Mouse (Mus musculus): ENCODE measurements around the gene 1810055G02Rik.

The 1810055G02Rik gene

GRCm38 (mm10) chr19:3694476-3694875, 13.6 kb upstream of the 1810055G02Rik start:
- ATAC-seq (ENCODE audit: insufficient number of reproducible peaks, low FRiP score, low TSS enrichment): no peak

GRCm38 (mm10) chr19:3695006-3695405, 13.1 kb upstream of the 1810055G02Rik start:
- ATAC-seq (ENCODE audit: insufficient number of reproducible peaks, low FRiP score, low TSS enrichment): no peak

- ATAC-seq (ENCODE audit: insufficient number of reproducible peaks, low FRiP score, low TSS enrichment): no peak
Measured at GRCm38 (mm10) chr19:3695471-3695870, 12.6 kb upstream of the 1810055G02Rik start.

- ATAC-seq (ENCODE audit: insufficient number of reproducible peaks, low FRiP score, low TSS enrichment): no peak
Measured at GRCm38 (mm10) chr19:3695976-3696375, 12.1 kb upstream of the 1810055G02Rik start.

GRCm38 (mm10) chr19:3698035-3698434, 10.1 kb upstream of the 1810055G02Rik start:
- no peak for ATAC-seq (ENCODE audit: insufficient number of reproducible peaks, low FRiP score, low TSS enrichment)

- no peak; the same call in 1 of the 2 replicates for ATAC-seq (ENCODE audit: insufficient number of reproducible peaks, low FRiP score, low TSS enrichment)
Measured at GRCm38 (mm10) chr19:3699508-3700438, 8.3 kb upstream of the 1810055G02Rik start.

GRCm38 (mm10) chr19:3702460-3702859, 5.6 kb upstream of the 1810055G02Rik start:
- no peak for ATAC-seq (ENCODE audit: insufficient number of reproducible peaks, low FRiP score, low TSS enrichment)

GRCm38 (mm10) chr19:3706258-3706657, 1.8 kb upstream of the 1810055G02Rik start:
- no peak for ATAC-seq (ENCODE audit: insufficient number of reproducible peaks, low FRiP score, low TSS enrichment)

GRCm38 (mm10) chr19:3707553-3707952, 540 bp upstream of the 1810055G02Rik start:
- no peak for ATAC-seq (ENCODE audit: insufficient number of reproducible peaks, low FRiP score, low TSS enrichment)

GRCm38 (mm10) chr19:3709013-3709787, 1.1 kb downstream of the 1810055G02Rik start:
- no peak for ATAC-seq (ENCODE audit: insufficient number of reproducible peaks, low FRiP score, low TSS enrichment)

- ATAC-seq (ENCODE audit: insufficient number of reproducible peaks, low FRiP score, low TSS enrichment): no peak
Measured at GRCm38 (mm10) chr19:3710436-3710835, 2.3 kb downstream of the 1810055G02Rik start.

GRCm38 (mm10) chr19:3714381-3714780, 6.3 kb downstream of the 1810055G02Rik start:
- ATAC-seq (ENCODE audit: insufficient number of reproducible peaks, low FRiP score, low TSS enrichment): no peak

GRCm38 (mm10) chr19:3718481-3719361, 10.6 kb downstream of the 1810055G02Rik start:
- peak; percentile 51; the same call in 1 of the 2 replicates for ATAC-seq (ENCODE audit: insufficient number of reproducible peaks, low FRiP score, low TSS enrichment)

GRCm38 (mm10) chr19:3719362-3719891, 11.3 kb downstream of the 1810055G02Rik start:
- peak; percentile 60; the same call in 1 of the 2 replicates for ATAC-seq (ENCODE audit: insufficient number of reproducible peaks, low FRiP score, low TSS enrichment)

- ATAC-seq (ENCODE audit: insufficient number of reproducible peaks, low FRiP score, low TSS enrichment): no peak
Measured at GRCm38 (mm10) chr19:3723170-3723569, 15.1 kb downstream of the 1810055G02Rik start.

- no peak for ATAC-seq (ENCODE audit: insufficient number of reproducible peaks, low FRiP score, low TSS enrichment)
Measured at GRCm38 (mm10) chr19:3723904-3724303, 15.8 kb downstream of the 1810055G02Rik start.

- ATAC-seq (ENCODE audit: insufficient number of reproducible peaks, low FRiP score, low TSS enrichment): no peak
Measured at GRCm38 (mm10) chr19:3724779-3725178, 16.7 kb downstream of the 1810055G02Rik start.

GRCm38 (mm10) chr19:3728901-3729300, 20.8 kb downstream of the 1810055G02Rik start:
- ATAC-seq (ENCODE audit: insufficient number of reproducible peaks, low FRiP score, low TSS enrichment): no peak

GRCm38 (mm10) chr19:3730781-3731646, 22.9 kb downstream of the 1810055G02Rik start:
- no peak for ATAC-seq (ENCODE audit: insufficient number of reproducible peaks, low FRiP score, low TSS enrichment)
